Mouse (Mus musculus): ENCODE measurements around the gene Prpf6. TPM values are rescaled to one million over a fixed set of nuclear protein-coding genes. Genes with fewer than 3 reads are reported as not detected.

Gene Prpf6
- 10 to 100 TPM; 48.3 to 51.3 TPM for total RNA-seq (2021)
- long read RNA-seq, experiment 1, transcript Prpf6-201 (21 exons, 3,054 nt) = major isoform, 37 of 45 reads
- long read RNA-seq, experiment 1, partial matches to known transcripts = 4 of 45 reads
- long read RNA-seq, experiment 1, other reads (novel, unspliced or antisense) = 4 of 45 reads
- long read RNA-seq, experiment 2, transcript Prpf6-201 (21 exons, 3,054 nt) = major isoform, 37 of 48 reads
- long read RNA-seq, experiment 2, partial matches to known transcripts = 3 of 48 reads
- long read RNA-seq, experiment 2, other reads (novel, unspliced or antisense) = 7 of 48 reads

- intact Hi-C loops (cut with DNase I) = no loop called here
- DNase-seq (ENCODE audit: low spot score in 2 of 2) = no peak
These were observed at the start of gene Prpf6 for GRCm38 (mm10) chr2:181591528-181592085. Gene Prpf6 (plus strand): TSS chr2:181591868.

GRCm38 (mm10) chr2:181546142-181546541 lies 45.5 kb upstream of the Prpf6 start:
- DNase-seq (ENCODE audit: low spot score in 2 of 2) = no peak
- intact Hi-C loops (cut with DNase I) = no loop called here

GRCm38 (mm10) chr2:181548227-181548626 lies 43.4 kb upstream of the Prpf6 start:
- no peak for DNase-seq (ENCODE audit: low spot score in 2 of 2)
- intact Hi-C loops (cut with DNase I) = no loop called here

GRCm38 (mm10) chr2:181548682-181549081 lies 43.0 kb upstream of the Prpf6 start:
- no peak for DNase-seq (ENCODE audit: low spot score in 2 of 2)
- intact Hi-C loops (cut with DNase I) = no loop called here

GRCm38 (mm10) chr2:181550233-181550632 lies 41.4 kb upstream of the Prpf6 start:
- intact Hi-C loops (cut with DNase I) = no loop called here
- no peak for DNase-seq (ENCODE audit: low spot score in 2 of 2)

GRCm38 (mm10) chr2:181553772-181554171 lies 37.9 kb upstream of the Prpf6 start:
- intact Hi-C loops (cut with DNase I) = no loop called here
- DNase-seq (ENCODE audit: low spot score in 2 of 2) = no peak

GRCm38 (mm10) chr2:181567338-181567737 lies 24.3 kb upstream of the Prpf6 start:
- DNase-seq (ENCODE audit: low spot score in 2 of 2) = no peak
- intact Hi-C loops (cut with DNase I) = no loop called here

GRCm38 (mm10) chr2:181568272-181569008 lies 23.2 kb upstream of the Prpf6 start:
- intact Hi-C loops (cut with DNase I) = no loop called here
- DNase-seq (ENCODE audit: low spot score in 2 of 2) = no peak

- DNase-seq (ENCODE audit: low spot score in 2 of 2) = no peak
- intact Hi-C loops (cut with DNase I) = no loop called here
These were observed 21.8 kb upstream of the Prpf6 start for GRCm38 (mm10) chr2:181569856-181570255.

- intact Hi-C loops (cut with DNase I) = no loop called here
- DNase-seq (ENCODE audit: low spot score in 2 of 2) = no peak
These were observed 21.3 kb upstream of the Prpf6 start for GRCm38 (mm10) chr2:181570375-181570774.

- intact Hi-C loops (cut with DNase I) = no loop called here
- no peak for DNase-seq (ENCODE audit: low spot score in 2 of 2)
These were observed 20.6 kb upstream of the Prpf6 start for GRCm38 (mm10) chr2:181570921-181571595.

- DNase-seq (ENCODE audit: low spot score in 2 of 2) = no peak
- intact Hi-C loops (cut with DNase I) = no loop called here
These were observed 19.6 kb upstream of the Prpf6 start for GRCm38 (mm10) chr2:181571941-181572670.

- DNase-seq (ENCODE audit: low spot score in 2 of 2) = no peak
- intact Hi-C loops (cut with DNase I) = no loop called here
These were observed 18.4 kb upstream of the Prpf6 start for GRCm38 (mm10) chr2:181572921-181573920.

- intact Hi-C loops (cut with DNase I) = no loop called here
- no peak for DNase-seq (ENCODE audit: low spot score in 2 of 2)
These were observed 17.7 kb upstream of the Prpf6 start for GRCm38 (mm10) chr2:181573961-181574360.

- intact Hi-C loops (cut with DNase I) = loop anchor here (5.0 kb wide), 1 partner anchor 183 kb away; no protein-coding TSS in a partner anchor
These were observed 16.6 kb upstream of the Prpf6 start for GRCm38 (mm10) chr2:181574921-181575545.

GRCm38 (mm10) chr2:181576613-181577012 lies 15.1 kb upstream of the Prpf6 start:
- intact Hi-C loops (cut with DNase I) = loop anchor here (5.0 kb wide), 1 partner anchor 184 kb away; no protein-coding TSS in a partner anchor
- no peak for DNase-seq (ENCODE audit: low spot score in 2 of 2)

More at GRCm38 (mm10) chr2:181574921-181575545, 16.6 kb upstream of the Prpf6 start:
- no peak for DNase-seq (ENCODE audit: low spot score in 2 of 2)

- intact Hi-C loops (cut with DNase I) = loop anchor here (5.0 kb wide), 1 partner anchor 185 kb away; no protein-coding TSS in a partner anchor
- no peak for DNase-seq (ENCODE audit: low spot score in 2 of 2)
These were observed 14.5 kb upstream of the Prpf6 start for GRCm38 (mm10) chr2:181577126-181577525.

All from left cerebral cortex, postnatal 14 days (tissue).